Mouse (Mus musculus) embryonic fibroblast, embryonic 13.5 days (primary cell): ENCODE data around the gene Prkch.

Experiments
- CTCF ChIP-seq: IDR thresholded peaks from 2 replicates; pipeline ENCODE4 v1.5.1; 2011; ENCODE audit warnings: mild to moderate bottlenecking, control low read depth, low read length, moderate library complexity, borderline replicate concordance; ENCODE audit not compliant: insufficient read depth
- POLR2A ChIP-seq: IDR thresholded peaks from 2 replicates; pipeline ENCODE4 v1.6.1; 2011; ENCODE audit warnings: low read depth, mild to moderate bottlenecking, control low read depth, low read length, moderate library complexity

- no peak for TF ChIP-seq CTCF
- TF ChIP-seq POLR2A, result no peak
These were observed 234.2 kb downstream of the Prkch start for GRCm38 (mm10) chr12:73818801-73819200.
